Mouse (Mus musculus): ENCODE measurements around the gene Fbxo7. TPM values are rescaled to one million over a fixed set of nuclear protein-coding genes. Genes with fewer than 3 reads are reported as not detected.
"Not testable (repeated sequence)": the region's sequence is repeated elsewhere in the genome, so short reads cannot be mapped to it uniquely, and the experiment has no call there.

Gene Fbxo7
- polyA plus RNA-seq, 1 experiment from 2014 or later = 20.2 TPM

DNA sequence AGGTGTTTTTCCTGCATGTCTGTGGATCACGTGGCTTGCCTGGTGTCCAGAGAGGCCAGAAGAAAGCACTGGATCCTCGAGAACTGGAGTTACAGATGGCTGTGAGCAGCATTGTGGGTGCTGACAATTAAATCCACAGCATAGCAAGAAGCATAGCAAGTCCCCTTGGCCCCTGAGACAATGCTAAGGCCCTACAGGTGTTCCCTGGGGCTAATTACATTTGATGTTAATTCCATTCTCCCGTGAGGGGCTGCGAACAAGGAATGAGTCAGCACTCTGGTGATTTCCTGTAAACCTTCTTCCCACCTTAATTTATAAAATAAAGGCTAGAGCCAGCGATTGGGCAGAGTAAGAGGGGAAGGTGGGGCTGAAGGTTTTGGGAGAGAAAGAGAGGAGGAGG, 3.0 kb upstream of the Fbxo7 start:
- TF ChIP-seq CTCF (IDR thresholded peaks at IDR 0.05) (no peak), EP300 (IDR thresholded peaks at IDR 0.05) (no peak)
- no peaks in the 10 kb centered on the region for H3K4me1 ChIP-seq (ENCODE audit: insufficient read depth, low read depth, low read length)
- H3K27me3 ChIP-seq (replicated peaks; ENCODE audit: insufficient read depth, low read length) = no peaks in the 10 kb centered on the region
- ATAC-seq (no peak), DNase-seq (ENCODE audit: low spot score) (no peak)
- 36% methylated on average over 5 of the region's 5 CpGs for WGBS
- no peaks in the 10 kb centered on the region for H3K9me3 ChIP-seq (ENCODE audit: low read length)
- H3K4me2 ChIP-seq (replicated peaks; ENCODE audit: low read depth, low read length) = no peak overlapping the region
- H3K9ac ChIP-seq (replicated peaks; ENCODE audit: low read depth) = no peak overlapping the region
- no peaks in the 10 kb centered on the region for H3K36me3 ChIP-seq (ENCODE audit: insufficient read depth, low read length)
- H3K27ac ChIP-seq (ENCODE audit: low read length) = no peak overlapping the region
- H3K4me3 ChIP-seq (ENCODE audit: low read depth, low read length) = no peak overlapping the region

DNA sequence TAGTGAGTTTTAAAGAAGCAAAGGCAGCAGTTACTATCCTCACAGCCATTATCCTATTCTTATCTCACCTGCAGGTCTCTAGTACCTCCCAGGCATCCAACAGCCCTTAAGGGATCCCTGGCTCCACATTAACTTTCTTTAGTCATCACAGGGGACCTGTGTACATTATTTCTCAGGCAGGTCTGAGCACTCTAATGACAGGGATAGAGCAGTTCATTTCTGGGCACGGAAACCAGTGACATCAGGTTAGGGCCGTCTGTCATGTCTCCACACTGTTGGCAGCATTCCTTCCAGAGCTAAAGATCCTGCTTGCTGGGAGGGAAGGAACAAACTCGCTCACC, 394 bp upstream of the Fbxo7 start:
- WGBS = 4% methylated on average over 3 of the region's 3 CpGs
- Histone ChIP-seq H3K9me3 (ENCODE audit: low read length) (no peaks in the 10 kb centered on the region), H3K27ac (ENCODE audit: low read length) (no peak overlapping the region), H3K27me3 (replicated peaks; ENCODE audit: insufficient read depth, low read length) (no peaks in the 10 kb centered on the region), H3K9ac (replicated peaks; ENCODE audit: low read depth) (no peak overlapping the region), H3K4me2 (replicated peaks; ENCODE audit: low read depth, low read length) (peak overlapping the region; percentile 27; the same call in 1 of the 2 replicates), H3K4me1 (ENCODE audit: insufficient read depth, low read depth, low read length) (no peaks in the 10 kb centered on the region), H3K36me3 (ENCODE audit: insufficient read depth, low read length) (no peaks in the 10 kb centered on the region), H3K4me3 (ENCODE audit: low read depth, low read length) (peak overlapping the region; percentile 89; the same call in 1 of the 2 replicates)
- DNase-seq (ENCODE audit: low spot score) (no peak), ATAC-seq (peak; percentile 37)
- TF ChIP-seq EP300 (IDR thresholded peaks at IDR 0.05) = no peak
- no peak for TF ChIP-seq CTCF (IDR thresholded peaks at IDR 0.05)

DNA sequence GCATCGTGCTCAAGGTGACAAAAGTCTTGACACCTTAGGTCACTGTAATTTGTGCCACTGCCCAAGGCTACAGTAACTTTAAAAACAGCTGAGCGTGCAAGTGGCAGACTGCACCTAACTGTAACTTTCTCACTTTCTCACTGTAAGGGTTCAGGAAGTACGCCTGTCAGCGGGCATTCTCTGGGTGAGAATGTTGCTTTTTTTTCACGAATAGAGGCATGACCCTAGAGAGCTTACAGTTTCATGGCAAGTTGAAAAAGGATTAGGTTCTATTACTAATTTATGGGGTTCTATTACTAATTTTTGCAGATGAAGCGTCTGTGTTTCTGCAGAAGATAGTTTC, 673 bp downstream of the Fbxo7 start:
- DNase-seq (ENCODE audit: low spot score) (no peak), ATAC-seq (0 out of 2 replicates have a peak, but pooled peaks have one; percentile 0)
- Histone ChIP-seq H3K4me1 (ENCODE audit: insufficient read depth, low read depth, low read length) (no peaks in the 10 kb centered on the region), H3K9ac (replicated peaks; ENCODE audit: low read depth) (peak overlapping the region; percentile 83), H3K27me3 (replicated peaks; ENCODE audit: insufficient read depth, low read length) (no peaks in the 10 kb centered on the region), H3K9me3 (ENCODE audit: low read length) (no peaks in the 10 kb centered on the region), H3K4me2 (replicated peaks; ENCODE audit: low read depth, low read length) (peak overlapping the region; percentile 67), H3K4me3 (ENCODE audit: low read depth, low read length) (peak overlapping the region; percentile 89), H3K36me3 (ENCODE audit: insufficient read depth, low read length) (no peaks in the 10 kb centered on the region), H3K27ac (ENCODE audit: low read length) (peak overlapping the region; percentile 93)
- 3% methylated on average over 6 of the region's 6 CpGs for WGBS
- no peak for TF ChIP-seq EP300 (IDR thresholded peaks at IDR 0.05)
- TF ChIP-seq CTCF (IDR thresholded peaks at IDR 0.05) = no peak

DNA sequence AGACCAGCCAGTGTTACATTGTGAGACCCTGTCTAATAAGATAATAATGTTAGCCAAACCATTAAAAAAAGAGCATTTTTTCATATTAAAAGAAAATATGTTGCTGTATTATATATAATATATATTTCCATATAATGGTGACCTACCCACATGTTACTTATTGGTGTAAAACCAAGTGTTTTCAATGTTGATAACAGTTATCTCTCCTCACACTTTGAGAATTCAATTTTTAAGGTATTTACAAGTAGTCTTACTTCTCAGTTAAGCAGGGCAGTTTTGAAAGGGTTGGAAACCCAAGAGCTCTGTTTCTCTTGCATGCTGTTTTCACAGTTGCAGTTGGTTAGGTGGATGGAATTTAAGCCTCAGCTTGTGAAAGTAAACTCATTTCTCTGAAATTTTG, 1.4 kb downstream of the Fbxo7 start:
- H3K4me3 ChIP-seq (ENCODE audit: low read depth, low read length) = no peak overlapping the region
- TF ChIP-seq EP300 (IDR thresholded peaks at IDR 0.05) (no peak), CTCF (IDR thresholded peaks at IDR 0.05) (no peak)
- no peaks in the 10 kb centered on the region for H3K36me3 ChIP-seq (ENCODE audit: insufficient read depth, low read length)
- H3K4me2 ChIP-seq (replicated peaks; ENCODE audit: low read depth, low read length) = no peak overlapping the region
- ATAC-seq (no peak), DNase-seq (ENCODE audit: low spot score) (no peak)
- H3K9me3 ChIP-seq (ENCODE audit: low read length) = no peaks in the 10 kb centered on the region
- no peak overlapping the region for H3K27ac ChIP-seq (ENCODE audit: low read length)
- H3K9ac ChIP-seq (replicated peaks; ENCODE audit: low read depth) = no peak overlapping the region
- no peaks in the 10 kb centered on the region for H3K27me3 ChIP-seq (replicated peaks; ENCODE audit: insufficient read depth, low read length)
- H3K4me1 ChIP-seq (ENCODE audit: insufficient read depth, low read depth, low read length) = no peaks in the 10 kb centered on the region

GRCm38 (mm10) chr10:86025906-86026305, 4.1 kb downstream of the Fbxo7 start:
- ATAC-seq (no peak), DNase-seq (ENCODE audit: low spot score) (no peak)
- no peak overlapping the region for H3K4me2 ChIP-seq (replicated peaks; ENCODE audit: low read depth, low read length)

GRCm38 (mm10) chr10:86026354-86026753, 4.6 kb downstream of the Fbxo7 start:
- TF ChIP-seq EP300 (IDR thresholded peaks at IDR 0.05) = no peak
- no peak for TF ChIP-seq CTCF (IDR thresholded peaks at IDR 0.05)
- no peak for ATAC-seq

More at GRCm38 (mm10) chr10:86025906-86026305, 4.1 kb downstream of the Fbxo7 start:
- Histone ChIP-seq H3K27ac (ENCODE audit: low read length) (no peak overlapping the region), H3K27me3 (replicated peaks; ENCODE audit: insufficient read depth, low read length) (no peaks in the 10 kb centered on the region), H3K9ac (replicated peaks; ENCODE audit: low read depth) (no peak overlapping the region), H3K4me3 (ENCODE audit: low read depth, low read length) (no peak overlapping the region), H3K4me1 (ENCODE audit: insufficient read depth, low read depth, low read length) (no peaks in the 10 kb centered on the region), H3K36me3 (ENCODE audit: insufficient read depth, low read length) (peaks cover 3% of the 10 kb centered on the region; the same call in 1 of the 2 replicates), H3K9me3 (ENCODE audit: low read length) (no peaks in the 10 kb centered on the region)
- TF ChIP-seq EP300 (IDR thresholded peaks at IDR 0.05) (no peak), CTCF (IDR thresholded peaks at IDR 0.05) (no peak)
- 89% methylated on average over 2 of the region's 2 CpGs for WGBS

DNA sequence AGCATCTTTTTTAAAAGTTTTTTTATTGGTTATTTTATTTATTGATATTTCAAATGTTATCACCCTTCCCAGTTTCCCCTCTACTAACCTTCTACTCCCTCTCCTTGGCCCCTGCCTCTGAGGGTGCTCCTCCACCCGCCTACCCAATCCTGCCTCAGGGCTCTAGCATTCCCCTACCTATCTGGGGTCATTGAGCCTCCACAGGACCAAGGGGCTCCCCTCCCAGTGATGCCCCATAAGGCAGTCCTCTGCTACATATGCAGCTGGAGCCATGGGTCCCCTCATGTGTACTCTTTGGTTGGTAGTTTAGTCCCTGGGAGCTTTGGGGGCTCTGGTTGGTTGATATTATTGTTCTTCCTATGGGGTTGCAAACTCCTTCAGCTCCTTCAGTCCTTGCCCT, 5.0 kb downstream of the Fbxo7 start:
- WGBS = 88% methylated on average over 1 of the region's 1 CpGs
- not testable (repeated sequence) for H3K9me3 ChIP-seq (ENCODE audit: low read length); H3K4me2 ChIP-seq (replicated peaks; ENCODE audit: low read depth, low read length); H3K27me3 ChIP-seq (replicated peaks; ENCODE audit: insufficient read depth, low read length); DNase-seq (ENCODE audit: low spot score); H3K9ac ChIP-seq (replicated peaks; ENCODE audit: low read depth); H3K27ac ChIP-seq (ENCODE audit: low read length); H3K4me1 ChIP-seq (ENCODE audit: insufficient read depth, low read depth, low read length); ATAC-seq; H3K36me3 ChIP-seq (ENCODE audit: insufficient read depth, low read length); H3K4me3 ChIP-seq (ENCODE audit: low read depth, low read length)

More at GRCm38 (mm10) chr10:86026354-86026753, 4.6 kb downstream of the Fbxo7 start:
- Histone ChIP-seq H3K4me3 (ENCODE audit: low read depth, low read length) (no peak overlapping the region), H3K4me1 (ENCODE audit: insufficient read depth, low read depth, low read length) (no peaks in the 10 kb centered on the region), H3K27ac (ENCODE audit: low read length) (no peak overlapping the region), H3K36me3 (ENCODE audit: insufficient read depth, low read length) (peaks cover 6% of the 10 kb centered on the region; the same call in 1 of the 2 replicates), H3K9me3 (ENCODE audit: low read length) (no peaks in the 10 kb centered on the region), H3K27me3 (replicated peaks; ENCODE audit: insufficient read depth, low read length) (no peaks in the 10 kb centered on the region), H3K4me2 (replicated peaks; ENCODE audit: low read depth, low read length) (no peak overlapping the region), H3K9ac (replicated peaks; ENCODE audit: low read depth) (no peak overlapping the region)
- DNase-seq (ENCODE audit: low spot score) = no peak
- WGBS = 94% methylated on average over 3 of the region's 3 CpGs

All from lung, postnatal 0 days (tissue).